Mouse (Mus musculus) thymus, adult 2 months (tissue): ENCODE results near the gene Kif6.

ENCODE experiments used
- CTCF ChIP-seq: fragments of 200-500 bp; IDR thresholded peaks from 2 replicates; pipeline ENCODE4 v1.5.1; 2012; ENCODE audit warnings: mild to moderate bottlenecking, control low read depth, low read length, moderate library complexity, borderline replicate concordance; ENCODE audit not compliant: control insufficient read depth, poor library complexity, insufficient read depth; ENCODE audit errors: extremely low read depth
- POLR2A ChIP-seq: fragments of 200-500 bp; IDR thresholded peaks from 2 replicates; pipeline ENCODE4 v1.6.1; 2012; ENCODE audit warnings: mild to moderate bottlenecking, low read length, control low read depth, moderate library complexity; ENCODE audit not compliant: control insufficient read depth, poor library complexity, insufficient read depth; ENCODE audit errors: extremely low read depth

GRCm38 (mm10) chr17:49796116-49796515, 181.2 kb downstream of the Kif6 start:
- TF ChIP-seq CTCF (no peak), POLR2A (no peak)
